Mouse (Mus musculus): ENCODE results near the gene Akap6.

The Akap6 gene

GRCm38 (mm10) chr12:53029910-53030309 lies 330.7 kb downstream of the Akap6 start:
- no peak for DNase-seq (ENCODE audit: low read depth, low spot score)

DNA sequence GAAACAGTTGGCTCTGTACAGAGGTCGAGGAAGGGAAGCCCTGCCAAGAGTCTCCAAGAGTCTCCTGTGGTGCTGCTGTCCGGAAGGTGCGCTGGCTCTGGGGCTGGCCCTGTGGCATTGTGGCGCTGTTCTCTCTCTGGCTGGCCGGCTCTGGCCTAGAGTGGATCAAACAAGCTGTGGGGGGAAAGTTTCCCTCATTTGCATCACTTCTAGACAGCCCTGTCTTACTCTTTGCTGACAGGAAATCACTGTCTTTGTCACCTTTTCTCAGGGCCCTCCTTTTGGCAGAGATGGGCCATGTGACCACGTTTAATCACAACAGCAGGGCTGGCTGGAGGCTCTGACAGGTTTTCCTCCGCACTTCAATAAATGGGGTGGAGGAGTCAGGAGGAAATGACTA lies 333.6 kb downstream of the Akap6 start:
- peak; percentile 62 for DNase-seq (ENCODE audit: low read depth, low spot score)

DNA sequence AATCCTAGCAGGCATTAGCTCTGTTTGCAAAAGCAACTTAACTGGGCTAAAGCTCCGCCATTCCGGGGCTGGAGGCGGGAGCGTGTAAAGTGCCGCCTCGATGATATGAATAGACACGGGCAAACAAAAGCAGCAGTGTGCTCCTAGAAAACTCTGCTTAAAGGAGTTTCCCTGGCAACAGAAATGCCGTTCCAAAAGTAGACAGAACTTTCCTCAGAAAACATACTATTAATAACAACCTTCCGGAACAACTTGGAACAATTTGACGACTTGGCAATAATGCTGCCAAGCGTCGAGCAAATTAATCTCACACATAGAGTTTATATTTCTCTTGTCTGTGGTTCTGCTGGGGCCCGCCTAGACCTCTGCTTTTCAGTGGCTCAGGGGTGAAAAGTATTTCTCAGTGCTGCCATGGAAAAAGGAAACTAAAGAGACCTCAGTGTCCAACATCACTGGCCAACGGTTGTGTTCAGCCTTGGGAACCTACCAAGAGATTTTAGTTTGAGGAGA lies 334.3 kb downstream of the Akap6 start:
- peak; percentile 95 for DNase-seq (ENCODE audit: low read depth, low spot score)

DNA sequence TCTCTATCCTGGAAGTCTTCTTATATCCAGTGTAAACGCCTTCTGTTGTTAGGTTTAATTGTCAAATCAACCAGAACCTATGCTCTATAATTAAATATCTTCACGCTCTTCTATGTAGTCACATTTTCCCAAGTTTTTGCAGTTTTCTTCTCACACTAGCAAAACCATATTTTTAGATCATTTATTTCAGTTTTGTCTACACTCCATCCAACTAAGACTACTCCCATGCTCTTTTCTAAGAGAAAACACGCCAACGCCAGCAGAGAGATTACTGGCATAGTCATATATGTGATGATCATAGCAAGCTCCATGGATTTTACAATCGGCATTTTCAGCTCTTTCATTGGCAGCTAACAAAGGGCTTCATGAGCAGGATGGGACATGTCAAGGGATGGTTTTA lies 341.5 kb downstream of the Akap6 start:
- peak; percentile 70 for DNase-seq (ENCODE audit: low read depth, low spot score)

DNA sequence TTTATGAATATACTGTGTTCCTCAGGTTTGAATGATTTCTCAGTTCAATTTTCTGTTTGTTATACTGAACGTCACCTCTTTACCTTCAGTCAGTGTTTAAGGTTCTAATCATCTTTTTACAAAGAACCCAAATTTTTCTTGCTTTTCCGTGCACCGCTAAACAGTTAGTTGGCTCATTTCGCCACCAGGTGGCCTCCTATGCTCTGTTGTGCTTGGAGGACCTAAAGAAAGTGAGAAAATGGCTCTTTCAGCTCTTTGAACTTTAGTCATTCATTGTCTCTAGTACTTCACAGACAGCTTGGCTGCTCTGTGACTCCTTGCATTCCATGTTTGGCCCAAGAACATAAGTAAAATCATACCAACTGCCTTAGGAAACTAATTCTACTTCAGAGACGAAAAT lies 343.6 kb downstream of the Akap6 start:
- DNase-seq (ENCODE audit: low read depth, low spot score), result peak; percentile 67

DNA sequence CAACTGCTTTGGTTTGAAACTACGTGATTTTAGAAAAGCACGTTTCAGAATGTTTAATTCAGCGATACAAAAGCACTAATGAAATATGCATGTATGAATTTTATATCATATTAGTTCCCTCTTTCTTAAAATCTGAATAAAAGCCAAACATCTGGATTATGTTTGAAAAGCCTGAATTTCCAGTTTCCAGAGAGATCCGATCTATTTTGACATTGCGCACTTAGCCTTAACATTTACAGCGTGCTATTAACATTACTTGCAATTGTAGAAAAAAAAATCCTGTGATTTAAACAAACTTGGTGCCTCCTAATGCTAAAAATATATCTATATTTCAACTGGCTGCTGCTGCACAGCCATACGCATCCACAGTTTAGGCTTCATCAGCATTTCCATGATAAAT lies 358.4 kb downstream of the Akap6 start:
- DNase-seq (ENCODE audit: low read depth, low spot score), result no peak

- DNase-seq (ENCODE audit: low read depth, low spot score), result no peak
Observed at GRCm38 (mm10) chr12:53060903-53061302, 361.7 kb downstream of the Akap6 start.

DNA sequence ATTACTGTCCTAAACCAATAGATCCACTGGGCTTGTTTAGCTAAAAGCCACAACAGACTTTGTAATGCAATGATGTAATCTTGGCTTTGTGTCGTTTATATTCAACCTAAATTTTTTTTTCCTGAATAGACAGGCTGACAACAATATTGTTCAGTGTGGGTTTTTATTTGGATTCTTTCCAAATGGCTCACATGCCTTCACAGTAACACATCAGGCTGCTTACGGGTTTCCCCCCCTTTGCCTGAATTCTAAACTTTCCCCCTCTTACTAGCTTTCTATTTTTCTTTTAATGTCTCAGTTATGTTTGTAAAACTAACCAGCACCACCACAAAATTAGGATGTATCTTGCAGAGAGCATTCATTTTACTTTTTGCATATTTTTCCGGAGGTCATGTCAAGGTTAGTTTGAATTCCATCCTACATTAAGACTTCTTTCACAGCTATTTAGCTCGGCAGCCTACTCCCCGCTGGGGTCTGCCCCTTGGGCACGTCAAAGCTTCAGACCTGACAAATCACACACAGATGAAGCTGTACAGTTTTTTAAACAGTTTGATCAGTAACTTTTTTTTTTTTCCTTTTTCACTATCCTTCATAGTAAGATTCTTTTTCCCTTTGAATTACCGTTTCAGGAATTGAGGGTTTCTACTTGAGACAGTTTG lies 362.4 kb downstream of the Akap6 start:
- DNase-seq (ENCODE audit: low read depth, low spot score), result no peak

DNA sequence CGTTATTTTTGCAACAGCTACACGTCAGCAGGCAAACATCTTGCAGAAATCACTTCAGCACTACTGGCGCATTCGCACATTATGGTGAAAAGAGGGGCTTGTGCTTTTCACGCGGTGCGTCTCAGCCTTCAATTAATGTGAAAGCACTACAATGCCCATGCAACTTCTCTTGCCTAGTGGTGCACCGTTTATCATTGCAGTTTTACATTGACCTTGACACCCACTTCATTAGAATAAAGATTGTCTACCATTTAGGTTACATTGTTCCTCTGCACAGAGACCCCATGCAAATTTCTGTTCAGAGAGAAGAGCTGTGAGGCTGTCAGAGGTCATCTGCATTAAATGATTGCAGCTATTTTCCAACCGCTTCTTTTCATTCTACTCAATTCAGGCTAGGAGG lies 363.8 kb downstream of the Akap6 start:
- DNase-seq (ENCODE audit: low read depth, low spot score), result no peak

- DNase-seq (ENCODE audit: low read depth, low spot score), result peak; percentile 25
Observed at GRCm38 (mm10) chr12:53064241-53064760, 365.1 kb downstream of the Akap6 start.

GRCm38 (mm10) chr12:53065031-53065785 lies 366.0 kb downstream of the Akap6 start:
- DNase-seq (ENCODE audit: low read depth, low spot score), result no peak

GRCm38 (mm10) chr12:53066321-53066720 lies 367.1 kb downstream of the Akap6 start:
- no peak for DNase-seq (ENCODE audit: low read depth, low spot score)

GRCm38 (mm10) chr12:53070907-53071306 lies 371.7 kb downstream of the Akap6 start:
- no peak for DNase-seq (ENCODE audit: low read depth, low spot score)

DNA sequence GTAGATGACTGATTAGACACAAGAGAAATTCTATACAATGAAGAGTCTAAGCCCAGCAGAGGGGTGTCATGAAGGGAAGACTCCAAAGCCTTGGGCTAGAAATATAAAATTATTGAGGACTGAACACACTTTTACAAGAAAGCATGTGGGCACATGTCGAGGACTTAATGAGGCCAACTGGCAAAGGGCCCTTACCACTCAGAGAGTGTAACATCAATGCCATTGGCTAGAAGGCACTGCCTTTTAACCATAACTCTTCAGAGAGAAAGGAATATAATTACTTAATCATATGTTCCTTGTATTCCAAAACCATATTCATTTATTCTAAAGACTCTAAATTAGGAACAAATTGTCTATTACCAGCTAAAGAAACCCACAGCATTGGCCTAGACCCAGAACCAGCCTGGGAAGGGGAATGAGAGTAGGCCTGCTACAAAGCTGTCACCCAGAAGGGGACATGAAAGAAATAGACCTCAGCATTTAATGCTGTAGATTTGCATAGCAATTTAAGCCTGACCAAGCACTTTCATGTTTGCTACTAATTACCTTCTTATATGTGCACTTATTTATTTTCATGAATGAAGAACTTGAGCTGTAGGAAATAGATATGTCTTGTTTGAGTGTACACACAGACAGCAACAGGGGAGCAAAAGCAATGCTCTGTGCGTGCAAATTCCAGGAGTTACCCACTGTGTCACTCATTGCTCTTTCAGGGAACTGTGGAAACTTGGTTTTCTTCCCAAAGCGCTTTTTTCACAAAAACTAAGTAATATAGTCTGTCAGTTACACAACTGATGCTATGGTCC lies 377.6 kb downstream of the Akap6 start:
- DNase-seq (ENCODE audit: low read depth, low spot score), result no peak

GRCm38 (mm10) chr12:53085789-53086188 lies 386.6 kb downstream of the Akap6 start:
- DNase-seq (ENCODE audit: low read depth, low spot score), result no peak

GRCm38 (mm10) chr12:53112276-53112675 lies 413.1 kb downstream of the Akap6 start:
- no peak for DNase-seq (ENCODE audit: low read depth, low spot score)

DNA sequence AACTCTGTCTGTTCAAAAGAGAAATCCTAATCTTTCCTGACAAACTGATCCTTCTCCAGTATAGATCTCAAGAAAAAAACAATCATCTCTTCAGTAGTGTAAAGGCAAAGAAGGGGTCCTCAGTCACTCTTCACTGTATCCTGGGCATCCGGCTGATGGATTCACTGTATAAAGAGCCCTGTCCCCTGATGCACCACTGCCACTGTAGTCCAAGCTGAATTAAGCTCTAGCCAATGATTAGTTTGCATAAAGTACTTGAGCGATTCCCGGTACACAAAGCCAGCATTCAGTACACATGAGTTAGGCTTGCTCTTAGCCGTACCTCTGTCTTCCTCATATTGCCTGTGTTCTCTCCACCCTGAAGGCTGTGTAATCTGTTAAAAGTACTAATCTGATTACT lies 420.2 kb downstream of the Akap6 start:
- DNase-seq (ENCODE audit: low read depth, low spot score), result no peak

GRCm38 (mm10) chr12:53124131-53124530 lies 424.9 kb downstream of the Akap6 start:
- DNase-seq (ENCODE audit: low read depth, low spot score), result peak; percentile 80

DNA sequence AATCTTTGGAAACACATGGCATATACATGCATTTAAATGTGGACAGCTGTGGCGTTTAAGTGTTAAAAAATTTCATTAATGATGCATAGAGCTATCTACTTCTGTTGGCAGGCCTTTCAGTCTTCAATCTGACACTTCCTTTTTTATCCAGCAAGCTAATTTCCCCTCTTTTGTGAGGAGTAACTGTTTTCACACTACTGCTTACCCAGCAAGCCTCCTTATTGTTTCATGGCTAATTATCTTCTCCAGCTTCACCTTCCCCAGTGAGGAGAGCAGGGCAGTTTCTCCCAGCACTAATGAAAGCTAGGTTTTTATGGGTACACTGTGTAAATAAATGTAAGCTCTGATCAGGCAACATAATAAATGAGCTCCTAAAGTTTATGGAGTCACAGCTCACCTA lies 425.5 kb downstream of the Akap6 start:
- DNase-seq (ENCODE audit: low read depth, low spot score), result no peak

DNA sequence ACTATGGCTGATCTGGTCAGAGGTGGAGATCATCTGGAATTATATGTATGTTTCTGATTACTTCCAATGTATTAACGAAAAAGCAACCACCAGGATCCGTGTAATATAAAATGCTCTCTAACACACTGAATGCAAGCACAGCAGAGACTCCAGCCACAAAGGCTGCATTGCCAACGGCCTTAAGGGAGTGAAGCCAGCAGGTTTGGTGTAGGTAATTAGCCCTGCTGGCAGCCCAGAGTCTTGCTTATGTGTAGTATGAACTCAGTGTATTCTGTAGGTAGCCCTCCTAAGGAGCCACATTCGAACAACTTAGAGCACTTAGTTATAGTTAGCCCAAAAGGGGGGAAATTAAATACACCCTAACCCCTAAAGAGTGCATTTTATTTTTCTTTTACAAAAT lies 426.1 kb downstream of the Akap6 start:
- no peak for DNase-seq (ENCODE audit: low read depth, low spot score)

GRCm38 (mm10) chr12:53134196-53134595 lies 435.0 kb downstream of the Akap6 start:
- no peak for DNase-seq (ENCODE audit: low read depth, low spot score)

- peak; percentile 58 for DNase-seq (ENCODE audit: low read depth, low spot score)
Observed at GRCm38 (mm10) chr12:53137331-53137730, 438.1 kb downstream of the Akap6 start.
